Mouse (Mus musculus) fat pad, adult 2 months (tissue): ENCODE results near the gene Thsd7a.

ENCODE experiments used
- DNase-seq: peaks from one replicate; pipeline ENCODE4 v3.0.0-alpha.2; 2011; ENCODE audit warnings: low read depth, low spot score; ENCODE audit errors: extremely low read depth

The Thsd7a gene

DNA sequence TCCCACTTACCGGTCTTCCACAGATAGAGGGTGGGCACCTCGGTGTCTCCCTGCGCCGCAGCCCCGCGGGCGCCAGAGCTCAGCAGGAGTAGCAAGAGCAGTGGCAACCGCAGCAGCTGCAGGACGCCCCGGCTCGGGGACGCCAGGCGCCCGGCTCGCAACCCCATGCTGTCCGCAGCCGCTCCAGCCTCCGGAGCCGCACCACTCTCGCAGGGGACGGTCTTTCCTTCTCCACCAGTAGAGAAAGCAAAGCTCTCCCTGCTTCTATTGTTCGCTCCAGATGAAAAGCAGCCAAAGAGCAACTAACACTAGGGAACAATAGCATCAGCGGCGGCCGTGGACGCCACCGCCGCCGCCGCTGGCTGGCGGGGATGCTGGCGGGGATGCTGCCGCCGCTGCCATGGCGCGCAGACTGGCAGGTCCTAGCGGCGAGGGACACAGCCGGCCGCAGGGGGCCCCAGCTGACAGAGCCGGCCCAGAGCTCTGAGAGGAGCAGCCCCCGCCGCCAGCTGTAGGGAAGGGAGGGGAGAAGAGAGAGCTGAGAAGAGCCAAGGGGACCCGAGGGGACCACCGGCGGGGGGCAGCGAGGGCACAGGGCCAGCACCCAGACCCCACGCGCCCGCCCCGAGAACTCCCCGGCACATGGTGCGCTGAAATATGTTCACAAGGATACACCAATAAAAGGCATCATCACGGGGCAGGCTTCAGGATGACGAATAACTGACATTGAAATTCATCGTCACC, at the start of gene Thsd7a:
Gene Thsd7a (minus strand): TSS at position 624 of the 744 bp plus-strand sequence.
- DNase-seq, result no peak

DNA sequence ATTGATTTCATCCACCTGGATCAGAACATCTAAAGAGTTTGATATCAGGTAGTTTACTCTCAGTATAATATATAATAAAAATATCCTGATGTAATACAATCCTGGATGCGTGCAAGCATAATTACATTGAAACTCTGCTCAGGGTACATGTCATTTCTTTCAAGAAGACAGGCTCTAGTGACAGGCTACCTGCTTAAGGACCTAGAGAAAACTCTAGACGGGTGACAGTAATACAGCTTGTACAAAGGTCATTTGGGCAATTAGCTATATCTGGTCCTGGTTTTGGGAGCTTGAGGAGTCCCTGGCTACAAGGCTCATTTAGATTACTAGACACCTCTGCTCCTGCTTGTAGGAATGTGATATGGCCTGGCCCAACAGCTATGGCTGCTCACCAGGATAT, 37.9 kb upstream of the Thsd7a start:
- DNase-seq, result no peak

GRCm38 (mm10) chr6:12786378-12786982, 37.3 kb upstream of the Thsd7a start:
- no peak for DNase-seq

GRCm38 (mm10) chr6:12784918-12785618, 35.9 kb upstream of the Thsd7a start:
- DNase-seq, result no peak

- no peak for DNase-seq
Measured at GRCm38 (mm10) chr6:12772799-12773198, 23.6 kb upstream of the Thsd7a start.

- no peak for DNase-seq
Measured at GRCm38 (mm10) chr6:12765191-12765590, 16.0 kb upstream of the Thsd7a start.

- no peak for DNase-seq
Measured at GRCm38 (mm10) chr6:12764606-12765005, 15.4 kb upstream of the Thsd7a start.

DNA sequence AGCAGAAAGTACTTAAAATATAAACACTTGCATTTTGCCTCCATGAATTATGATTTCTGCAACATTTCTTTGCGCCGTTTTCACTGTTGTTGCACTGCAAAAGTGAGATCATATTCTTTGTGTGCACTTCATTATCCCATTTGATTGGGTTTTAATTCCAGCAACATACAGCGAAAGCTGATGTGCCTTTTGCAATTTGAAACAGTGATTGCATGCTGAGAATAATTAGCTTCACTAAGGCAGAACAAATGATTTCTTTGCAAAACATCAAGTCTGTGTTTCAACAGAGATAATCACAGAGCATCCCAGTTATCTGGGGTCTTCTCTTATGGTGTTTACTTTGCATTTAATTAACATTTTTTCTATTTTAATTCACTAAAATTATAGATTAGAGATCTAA, 14.6 kb upstream of the Thsd7a start:
- DNase-seq, result no peak

- DNase-seq, result no peak
Measured at GRCm38 (mm10) chr6:12759328-12760193, 10.4 kb upstream of the Thsd7a start.

DNA sequence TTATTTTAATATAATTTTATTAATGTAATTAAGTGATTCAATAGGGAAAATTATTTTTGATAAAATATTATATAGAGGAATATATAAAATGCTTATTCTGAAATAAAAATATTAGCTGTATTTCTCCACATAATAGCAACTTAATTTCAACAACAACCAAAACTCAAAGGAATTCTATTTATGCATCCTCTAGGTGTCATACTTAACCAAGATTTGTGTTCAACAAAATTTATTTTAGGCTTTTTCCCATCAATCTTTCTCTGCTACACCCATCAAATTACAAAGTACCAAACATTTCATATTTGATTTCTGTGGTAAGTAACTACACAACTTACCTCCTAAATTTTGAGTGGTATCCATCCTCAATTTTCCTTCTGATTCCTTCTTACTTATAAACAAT, 3.1 kb upstream of the Thsd7a start:
- DNase-seq, result no peak

DNA sequence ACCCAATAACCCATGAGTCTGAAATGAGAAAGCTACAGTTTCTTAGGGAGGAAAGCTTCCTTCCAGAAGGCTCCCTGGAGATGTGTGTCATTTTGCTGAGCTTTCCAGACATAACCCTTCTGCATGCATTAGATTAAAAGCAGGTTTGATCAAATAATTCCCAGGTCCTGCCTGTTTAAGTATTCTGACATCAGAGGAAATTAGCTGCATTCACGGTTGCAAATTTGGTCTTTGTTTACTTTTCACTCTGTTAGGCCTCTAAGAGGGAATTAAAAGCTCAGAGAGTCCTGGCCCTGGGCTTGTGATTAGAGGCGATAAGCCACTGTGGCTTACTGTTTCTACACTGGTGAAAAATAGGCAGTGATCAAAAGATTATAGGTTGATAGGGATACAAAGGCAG, 1.2 kb upstream of the Thsd7a start:
- no peak for DNase-seq

- DNase-seq, result no peak
Measured at GRCm38 (mm10) chr6:12749531-12750210, 461 bp upstream of the Thsd7a start.

DNA sequence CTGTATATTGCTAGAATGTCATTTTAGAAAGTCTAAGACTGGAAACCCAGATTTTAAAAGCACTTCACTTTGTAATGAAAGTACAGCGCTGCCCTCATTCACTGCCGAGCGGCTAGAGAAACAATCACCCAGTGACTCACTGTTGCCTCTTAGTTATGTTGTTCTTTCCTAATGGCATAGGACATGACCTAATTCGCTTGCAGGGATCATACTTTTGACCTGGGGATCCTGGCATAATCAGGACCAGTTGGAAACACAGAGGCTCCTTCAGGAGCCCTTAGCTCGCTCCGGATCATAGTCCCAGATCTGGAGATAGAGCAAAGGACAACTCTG, 790 bp downstream of the Thsd7a start:
- no peak for DNase-seq

DNA sequence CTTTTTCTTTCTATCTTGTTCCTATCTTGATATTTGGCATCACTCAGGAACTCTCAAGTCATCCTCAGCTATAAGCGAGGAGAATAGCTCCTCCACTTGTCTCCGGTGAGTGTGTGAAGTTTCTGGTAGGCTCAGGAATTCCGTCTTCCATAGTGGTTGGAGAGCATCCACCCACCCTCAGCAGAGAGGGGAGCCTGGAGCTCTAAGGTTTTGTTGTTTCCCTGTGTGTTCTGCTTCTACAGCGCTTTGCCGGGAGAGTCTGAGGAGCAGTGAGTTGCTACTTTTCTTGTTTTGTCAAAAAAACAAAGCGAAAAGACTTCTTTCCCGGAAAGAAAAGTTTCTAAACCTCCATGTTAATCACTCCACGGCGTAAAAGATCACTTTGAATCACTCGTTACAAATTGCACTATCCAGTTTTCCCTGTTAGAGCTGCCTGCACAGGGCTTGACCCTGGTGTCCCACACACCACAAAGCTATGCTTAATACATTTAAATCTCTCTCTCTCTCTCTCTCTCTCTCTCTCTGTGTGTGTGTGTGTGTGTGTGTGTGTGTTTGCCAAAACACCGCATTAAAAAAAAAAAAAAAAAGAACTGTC, 1.3 kb downstream of the Thsd7a start:
- no peak for DNase-seq

DNA sequence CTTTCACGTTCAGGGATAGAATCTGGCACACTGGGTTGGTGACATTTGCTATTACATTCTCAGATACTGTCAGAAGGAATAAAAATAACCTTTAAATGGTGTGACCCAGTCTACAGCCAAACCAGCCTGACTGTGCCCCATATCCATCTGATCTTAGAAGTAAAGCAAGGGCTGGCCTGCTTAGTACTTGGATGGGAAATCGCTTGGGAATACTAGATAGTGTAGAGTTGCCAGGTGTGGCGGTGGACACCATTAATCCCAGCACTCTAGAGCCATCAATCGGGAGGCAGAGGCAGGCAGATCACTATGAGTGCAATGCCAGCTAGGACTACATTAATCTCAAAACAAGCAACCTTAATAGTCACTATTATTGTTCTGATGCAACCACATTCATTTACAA, 6.4 kb downstream of the Thsd7a start:
- no peak for DNase-seq

DNA sequence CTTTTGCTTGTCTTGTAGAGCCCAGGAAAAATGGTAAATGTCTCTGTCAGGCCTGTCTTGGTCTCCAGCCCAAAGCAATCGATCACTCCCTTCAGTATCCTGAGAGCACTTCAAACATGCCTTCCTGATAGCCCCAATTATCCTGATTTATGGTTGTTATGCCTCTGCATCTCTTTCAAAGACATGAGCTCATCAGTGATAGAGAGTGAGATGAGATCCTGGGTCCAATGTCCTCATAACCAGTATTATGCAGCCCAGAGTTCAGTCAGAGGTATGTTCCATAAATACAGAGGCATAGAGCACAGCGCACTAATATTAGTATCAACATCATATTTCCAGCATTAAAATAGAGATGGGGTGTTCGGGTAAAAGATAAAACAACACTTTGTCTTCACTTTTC, 15.3 kb downstream of the Thsd7a start:
- DNase-seq, result no peak

GRCm38 (mm10) chr6:12716071-12716470, 33.1 kb downstream of the Thsd7a start:
- no peak for DNase-seq

- DNase-seq, result no peak
Measured at GRCm38 (mm10) chr6:12712581-12712980, 36.6 kb downstream of the Thsd7a start.

GRCm38 (mm10) chr6:12702925-12703324, 46.3 kb downstream of the Thsd7a start:
- DNase-seq, result no peak

GRCm38 (mm10) chr6:12699089-12699488, 50.1 kb downstream of the Thsd7a start:
- DNase-seq, result no peak
